Mouse (Mus musculus) frontal cortex, adult 2 months (tissue): Measurements from ENCODE around the gene Camkv. TPM values are rescaled to one million over a fixed set of nuclear protein-coding genes. Genes with fewer than 3 reads are reported as not detected.
A peak's percentile ranks its signal among the peaks of the same experiment; 100 is the strongest.

Experiments used
- DNase-seq, 2 experiments: peaks; one replicate each; pipeline ENCODE4 v3.0.0; 2022; ENCODE audit warnings: low spot score in 1 of 2; ENCODE audit errors: extremely low spot score in 1 of 2
- polyA plus RNA-seq: library from polyadenylated mRNA; depleted of rRNA; stranded (reverse); fragments of >200 nt; gene quantifications from 2 replicates; pipeline ENCODE4 v1.2.3, GENCODE M21; 2012; rRNA removed

Camkv gene
- polyA plus RNA-seq: 405 and 456 TPM in 2 replicates

DNA sequence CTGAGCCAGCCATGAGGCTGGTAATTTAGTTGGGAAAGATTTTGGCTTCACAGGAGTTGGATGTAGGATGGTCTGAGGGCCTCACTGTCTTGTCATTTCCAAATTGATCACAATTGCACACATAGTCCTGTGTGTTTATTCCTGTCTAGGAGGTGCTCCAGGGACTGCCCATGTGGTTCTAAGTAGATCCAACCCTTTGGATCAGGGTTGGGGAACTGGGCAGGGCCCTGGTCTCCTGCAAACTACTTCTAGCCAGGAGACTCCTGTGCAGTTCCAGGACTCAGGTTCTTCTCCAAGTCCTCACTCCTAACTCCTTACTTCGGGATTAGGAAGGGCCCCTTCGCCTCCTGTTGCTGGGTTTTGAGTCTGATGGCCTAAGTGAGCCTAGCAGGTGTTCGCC lies at the start of gene Camkv:
Gene Camkv (plus strand): TSS at position 301 of the 400 bp plus-strand sequence.
- DNase-seq: no peak

DNA sequence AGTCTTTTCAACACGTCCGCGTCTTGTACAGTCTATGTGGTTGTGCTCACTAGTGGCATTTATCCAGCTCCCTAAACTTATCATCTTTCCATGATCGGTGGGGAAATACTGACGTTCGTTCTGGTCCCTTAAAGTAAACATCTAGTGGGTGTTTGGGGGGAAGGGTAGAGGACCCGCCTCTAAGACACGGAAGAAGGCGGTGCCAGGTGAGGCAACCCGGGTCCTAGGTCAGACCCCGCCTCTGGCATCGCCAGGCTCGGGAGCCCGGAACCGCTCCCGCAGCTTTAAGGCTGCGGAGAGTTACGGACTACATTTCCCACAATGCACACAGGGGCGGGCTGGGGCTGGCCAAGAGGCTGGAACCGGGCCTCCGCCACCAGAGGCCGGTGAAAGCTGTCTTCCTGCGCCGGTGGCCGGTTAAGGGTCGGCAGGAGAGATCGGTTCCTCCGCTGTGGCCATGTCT lies 47.6 kb upstream of the Camkv start, which contains the start of gene Mon1a:
Gene Mon1a (plus strand): TSS at position 348 of the 463 bp plus-strand sequence.
- DNase-seq: peak; percentile 83 to 90

DNA sequence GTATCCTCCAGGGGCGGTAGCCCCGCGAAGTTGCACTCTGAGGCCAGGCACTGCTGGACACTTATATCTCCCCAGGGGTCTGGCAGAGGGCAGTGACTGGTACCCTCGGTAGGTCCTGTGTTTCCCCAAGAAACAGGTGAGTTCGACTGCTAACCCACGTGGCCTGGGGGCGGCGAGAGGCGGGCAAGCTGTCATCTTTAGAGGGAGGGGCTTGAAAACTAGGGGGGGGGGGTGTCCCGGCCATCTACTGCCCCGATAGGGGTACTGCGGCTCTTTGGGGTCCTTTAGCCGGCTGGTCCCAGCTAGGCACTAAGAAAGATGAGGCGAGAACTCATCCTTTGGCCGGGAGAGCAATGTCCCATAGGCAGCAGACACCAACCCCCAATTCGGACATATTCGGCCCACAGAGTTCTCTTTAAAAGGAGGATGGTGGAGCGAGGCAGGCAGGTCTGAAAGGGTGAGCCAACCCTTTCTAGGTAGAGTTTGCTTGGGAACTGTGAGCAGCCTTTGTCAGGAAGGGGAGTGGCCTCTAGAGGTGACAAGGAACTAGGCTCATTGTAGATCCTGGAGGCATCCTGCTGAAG lies 47.1 kb upstream of the Camkv start:
- peak in 1 of 2 experiments; percentile 28 for DNase-seq

DNA sequence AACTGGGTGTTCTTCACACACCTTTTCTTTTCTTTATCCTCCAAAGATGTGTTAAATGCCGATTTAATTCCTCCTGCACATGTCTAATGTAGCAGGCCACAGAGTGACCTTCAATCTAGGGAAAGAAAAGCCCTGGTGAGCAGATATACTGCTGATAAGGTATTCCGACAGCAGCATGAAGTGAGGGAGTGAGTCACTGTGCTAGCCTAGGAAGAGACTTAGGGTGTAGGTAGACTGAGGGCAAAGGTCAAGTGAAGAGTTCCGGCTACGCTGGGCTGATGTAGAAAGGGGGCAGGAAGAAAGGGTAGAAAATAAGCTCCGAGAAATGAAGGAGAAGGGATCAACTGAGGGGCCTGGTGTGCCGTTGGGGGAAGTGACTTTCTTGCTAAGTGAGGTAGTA lies 45.2 kb upstream of the Camkv start:
- DNase-seq: no peak

DNA sequence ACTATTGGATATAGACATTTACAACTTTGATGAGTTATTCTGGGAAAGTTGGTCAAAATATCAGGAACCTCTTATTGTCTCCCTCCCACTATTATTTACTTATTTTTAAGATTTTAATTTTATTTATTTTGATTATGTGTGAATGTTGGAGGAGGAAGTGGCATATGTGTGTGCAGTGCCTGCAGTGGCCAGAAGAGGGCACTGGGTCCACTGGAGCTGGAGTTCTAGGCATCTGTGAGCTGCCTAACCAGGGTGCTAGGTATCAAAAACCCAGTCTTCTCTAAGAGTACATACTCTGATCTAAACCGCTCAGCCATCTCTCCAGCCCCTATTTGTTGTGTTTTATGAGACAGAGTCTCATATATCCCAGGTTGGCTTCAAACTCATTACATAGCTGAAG lies 44.5 kb upstream of the Camkv start:
- DNase-seq: no peak

DNA sequence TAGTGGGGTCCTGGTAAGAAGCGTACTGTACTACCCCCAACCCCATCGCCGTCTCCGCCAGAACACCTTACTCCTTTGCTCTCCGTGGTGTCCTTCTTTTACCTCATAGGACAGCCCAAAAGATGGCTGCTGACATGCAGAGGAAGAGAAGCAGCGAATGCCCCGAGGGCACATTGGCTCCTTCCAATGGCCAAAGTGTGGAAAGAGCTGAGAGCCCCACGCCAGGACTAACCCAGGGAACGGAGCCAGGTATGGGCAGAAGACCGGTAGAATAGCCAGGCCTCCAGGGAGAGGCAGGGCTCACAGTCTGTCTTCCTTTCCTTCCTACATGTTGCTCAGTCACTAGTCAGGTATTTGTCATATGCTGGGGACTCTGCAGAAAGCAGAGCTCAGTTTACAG lies 36.9 kb upstream of the Camkv start:
- DNase-seq: no peak

DNA sequence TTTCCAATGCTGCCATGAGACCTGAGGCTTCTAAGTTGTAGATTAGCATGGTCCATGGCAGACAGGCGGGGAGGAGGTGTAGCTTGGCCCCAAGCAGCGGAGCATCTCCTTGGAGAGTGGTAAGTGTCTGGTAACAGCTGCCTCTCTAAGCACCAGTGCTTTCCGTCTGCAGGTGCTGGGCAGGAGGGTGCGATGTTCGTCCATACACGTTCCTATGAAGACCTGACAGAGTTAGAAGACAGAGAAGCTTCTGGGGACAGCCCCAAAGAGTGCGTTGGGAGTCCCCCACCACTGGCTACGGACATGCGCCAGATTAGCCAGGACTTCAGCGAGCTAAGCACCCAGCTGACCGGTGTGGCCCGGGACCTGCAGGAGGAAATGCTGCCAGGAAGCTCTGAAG lies 35.6 kb upstream of the Camkv start:
- DNase-seq: no peak

DNA sequence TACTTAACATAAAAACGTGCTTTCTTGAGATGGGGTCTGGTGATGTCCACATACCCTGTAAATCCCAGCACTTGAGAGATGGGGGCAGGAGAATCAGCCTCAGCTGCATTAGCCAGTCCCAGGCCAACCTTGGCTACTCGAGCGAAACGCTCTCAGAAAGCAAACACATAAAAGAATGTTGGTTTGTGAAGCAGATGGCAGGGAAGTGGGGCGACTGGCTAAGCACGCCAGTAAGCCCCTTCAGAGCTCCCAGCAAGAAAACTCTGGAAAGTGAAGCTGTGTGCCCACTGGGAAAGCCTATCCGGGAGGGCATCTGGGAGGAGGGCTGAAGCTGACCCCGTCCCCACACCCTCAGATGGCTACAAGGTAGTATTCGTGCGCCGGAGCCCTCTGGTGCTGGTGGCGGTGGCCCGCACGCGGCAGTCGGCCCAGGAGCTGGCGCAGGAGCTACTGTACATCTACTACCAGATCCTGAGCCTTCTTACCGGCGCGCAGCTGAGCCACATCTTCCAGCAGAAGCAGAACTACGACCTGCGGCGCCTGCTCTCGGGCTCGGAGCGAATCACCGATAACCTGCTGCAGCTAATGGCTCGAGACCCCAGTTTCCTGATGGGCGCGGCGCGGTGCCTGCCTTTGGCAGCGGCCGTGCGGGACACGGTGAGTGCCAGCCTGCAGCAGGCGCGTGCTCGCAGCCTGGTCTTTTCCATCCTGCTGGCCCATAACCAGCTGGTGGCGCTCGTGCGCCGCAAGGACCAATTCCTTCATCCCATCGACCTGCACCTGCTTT lies 34.4 kb upstream of the Camkv start:
- peak; percentile 76 to 89 for DNase-seq

DNA sequence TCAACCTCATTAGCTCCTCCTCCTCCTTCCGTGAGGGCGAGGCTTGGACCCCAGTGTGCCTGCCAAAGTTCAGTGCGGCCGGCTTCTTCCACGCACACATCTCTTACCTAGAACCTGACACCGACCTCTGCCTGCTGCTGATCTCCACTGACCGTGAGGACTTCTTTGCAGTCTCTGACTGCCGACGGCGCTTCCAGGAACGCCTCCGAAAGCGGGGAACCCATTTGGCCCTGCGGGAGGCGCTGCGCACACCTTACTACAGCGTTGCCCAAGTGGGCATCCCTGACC lies 33.9 kb upstream of the Camkv start:
- no peak for DNase-seq

DNA sequence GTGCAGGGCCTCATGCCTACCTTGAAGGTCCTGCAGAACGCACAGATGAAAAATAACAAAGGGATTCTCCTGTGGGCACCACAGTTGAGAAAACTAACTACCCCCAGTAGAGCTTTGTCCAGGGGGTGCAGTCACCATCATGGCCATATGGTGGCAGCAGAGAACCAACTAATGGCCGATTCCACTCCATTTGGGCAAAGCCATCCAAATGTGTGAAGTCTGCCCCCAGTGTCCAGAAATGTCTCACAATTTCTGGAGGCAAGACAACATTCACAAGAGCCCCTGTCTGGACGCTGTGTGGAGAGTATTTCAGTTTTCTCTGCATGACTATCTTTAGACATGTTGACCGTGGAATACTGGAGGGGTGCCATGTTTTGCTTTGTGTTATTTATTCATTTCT lies 30.7 kb upstream of the Camkv start:
- peak; percentile 75 to 96 for DNase-seq

DNA sequence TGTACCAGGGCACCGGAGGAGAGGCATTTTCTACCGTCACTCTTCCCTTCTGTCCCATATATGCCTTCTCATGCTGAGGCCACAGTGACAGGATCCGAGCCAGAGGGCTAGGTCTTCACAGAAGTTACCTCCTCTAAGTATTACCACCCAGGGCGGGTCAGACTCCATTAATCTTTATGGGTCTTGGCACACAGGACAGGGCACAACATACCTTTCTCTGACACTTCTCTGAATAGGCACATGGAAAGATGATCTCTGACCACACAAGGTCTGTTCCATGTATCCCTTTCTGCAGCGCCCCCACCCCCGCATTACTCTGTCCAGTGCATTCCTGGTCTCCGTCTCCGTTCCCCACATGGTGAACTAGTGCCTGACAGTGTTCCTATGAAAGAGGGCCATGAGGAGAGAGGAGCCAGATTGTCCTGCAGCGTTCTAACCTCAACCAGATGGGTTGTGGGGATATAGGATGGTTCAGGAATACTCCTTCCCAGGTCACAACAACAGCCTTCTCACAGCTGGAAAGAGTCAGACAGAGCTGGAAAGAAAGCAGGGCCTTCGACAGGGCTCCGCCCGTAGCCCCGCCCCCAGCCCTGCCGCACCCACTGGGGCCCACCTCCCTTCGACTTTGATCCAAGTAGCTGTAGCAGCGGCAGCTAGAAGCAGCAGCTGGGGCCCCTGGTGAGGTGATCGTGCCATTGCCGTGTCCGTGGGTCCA lies 29.1 kb upstream of the Camkv start, which contains the start of gene Mst1r:
Gene Mst1r (plus strand): TSS at position 622 of the 715 bp plus-strand sequence.
- DNase-seq: no peak

DNA sequence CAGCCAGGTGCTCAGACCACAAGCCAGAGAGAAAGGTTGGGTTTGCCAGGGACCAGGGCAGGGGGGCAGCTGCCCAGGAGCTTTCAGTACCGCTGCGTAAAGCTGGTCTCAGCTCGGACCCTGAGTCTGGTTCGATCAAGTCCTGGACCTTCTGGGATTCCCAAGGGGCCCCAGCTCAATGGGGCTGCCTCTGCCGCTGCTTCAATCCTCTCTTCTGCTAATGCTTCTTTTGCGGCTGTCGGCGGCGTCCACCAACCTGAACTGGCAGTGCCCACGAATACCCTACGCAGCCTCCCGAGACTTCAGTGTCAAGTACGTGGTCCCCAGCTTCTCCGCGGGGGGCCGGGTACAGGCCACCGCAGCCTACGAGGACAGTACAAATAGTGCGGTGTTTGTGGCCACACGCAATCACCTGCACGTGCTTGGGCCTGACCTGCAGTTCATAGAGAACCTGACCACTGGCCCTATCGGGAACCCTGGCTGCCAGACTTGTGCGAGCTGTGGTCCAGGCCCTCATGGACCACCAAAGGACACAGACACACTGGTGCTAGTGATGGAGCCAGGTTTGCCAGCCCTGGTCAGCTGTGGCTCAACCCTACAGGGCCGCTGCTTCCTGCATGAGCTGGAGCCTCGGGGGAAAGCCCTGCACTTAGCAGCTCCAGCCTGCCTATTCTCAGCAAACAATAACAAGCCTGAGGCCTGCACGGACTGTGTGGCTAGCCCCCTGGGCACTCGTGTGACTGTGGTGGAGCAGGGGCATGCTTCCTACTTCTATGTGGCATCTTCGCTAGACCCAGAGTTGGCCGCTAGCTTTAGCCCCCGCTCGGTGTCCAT lies 28.3 kb upstream of the Camkv start:
- DNase-seq: no peak

DNA sequence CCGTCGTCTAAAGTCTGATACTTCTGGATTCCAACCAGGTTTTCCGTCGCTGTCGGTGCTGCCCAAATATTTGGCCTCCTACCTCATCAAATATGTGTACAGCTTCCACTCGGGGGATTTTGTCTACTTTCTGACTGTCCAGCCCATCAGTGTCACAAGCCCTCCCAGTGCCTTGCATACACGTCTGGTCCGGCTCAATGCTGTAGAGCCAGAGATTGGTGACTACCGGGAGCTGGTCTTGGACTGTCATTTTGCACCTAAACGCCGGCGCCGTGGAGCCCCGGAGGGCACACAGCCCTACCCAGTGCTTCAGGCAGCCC lies 27.7 kb upstream of the Camkv start:
- no peak for DNase-seq

DNA sequence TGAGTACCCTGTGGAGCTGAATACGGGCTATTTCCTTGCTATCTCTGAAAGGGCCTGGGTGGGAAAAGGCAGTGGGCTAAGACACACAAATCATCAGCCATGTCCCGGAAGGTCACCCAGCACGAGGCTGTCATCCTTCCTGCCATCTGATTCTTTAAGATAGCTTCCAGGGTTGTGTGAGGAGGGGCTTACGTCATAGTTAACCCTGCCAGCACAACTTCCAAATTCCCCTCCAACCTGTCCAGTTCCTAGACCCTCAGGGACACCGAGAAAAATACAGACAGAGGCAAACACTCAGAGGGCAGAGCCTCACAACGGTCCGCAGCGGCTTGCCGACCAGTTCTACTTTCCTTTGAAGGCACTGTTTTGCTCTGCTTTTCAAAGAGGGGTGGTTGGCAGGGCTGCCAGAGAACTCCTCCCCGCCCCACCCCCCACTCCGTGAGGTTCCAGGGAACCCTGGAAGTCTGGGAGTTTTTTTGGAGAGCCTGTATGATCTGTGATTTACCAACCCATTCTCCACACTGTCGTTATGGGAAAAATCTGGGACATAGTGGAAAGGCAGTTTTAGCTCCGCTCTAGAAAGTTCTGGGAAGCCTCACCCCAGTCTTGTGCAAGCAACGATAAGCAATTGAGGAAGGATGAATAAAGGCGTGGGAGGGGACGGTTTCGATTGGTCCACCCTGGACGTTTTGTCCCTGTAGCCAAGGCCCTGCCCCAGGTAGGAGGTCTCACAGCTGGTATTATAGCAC lies 26.9 kb upstream of the Camkv start:
- DNase-seq: no peak

DNA sequence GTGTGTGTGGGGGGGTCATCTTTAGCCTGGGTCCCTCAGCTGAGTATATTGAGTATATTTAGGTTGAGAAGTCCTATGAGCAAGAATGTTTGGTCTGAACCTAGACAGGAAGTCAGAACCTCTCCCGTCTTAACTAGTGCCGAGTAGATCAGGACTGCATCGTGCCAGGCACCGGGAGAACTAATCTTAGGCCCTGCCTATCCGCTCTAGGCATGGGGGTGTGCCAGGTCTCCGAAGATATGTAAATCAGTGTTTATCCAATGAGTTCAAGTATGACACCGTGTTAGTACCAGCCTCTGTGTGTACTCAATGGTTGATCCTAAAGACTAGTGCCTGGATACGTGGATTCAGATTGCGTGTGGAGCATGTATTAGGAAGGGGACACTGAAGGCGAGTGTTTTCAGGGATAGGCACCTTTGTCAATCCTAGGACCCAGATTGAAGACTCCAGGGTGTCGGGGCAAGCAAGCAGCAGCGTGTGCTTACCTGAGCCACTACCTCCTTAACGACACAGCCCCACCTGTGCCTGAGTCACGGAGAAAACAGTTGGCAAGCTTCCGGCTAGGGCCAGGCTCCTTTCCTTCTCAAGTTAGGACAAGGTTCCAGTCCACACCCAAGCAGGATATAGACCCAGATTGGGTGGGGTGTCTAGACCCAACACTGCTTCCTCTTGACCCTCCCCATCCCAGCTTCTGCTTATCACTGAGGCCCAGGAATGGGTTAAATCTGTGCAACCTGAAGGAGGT lies 25.3 kb upstream of the Camkv start:
- DNase-seq: no peak

DNA sequence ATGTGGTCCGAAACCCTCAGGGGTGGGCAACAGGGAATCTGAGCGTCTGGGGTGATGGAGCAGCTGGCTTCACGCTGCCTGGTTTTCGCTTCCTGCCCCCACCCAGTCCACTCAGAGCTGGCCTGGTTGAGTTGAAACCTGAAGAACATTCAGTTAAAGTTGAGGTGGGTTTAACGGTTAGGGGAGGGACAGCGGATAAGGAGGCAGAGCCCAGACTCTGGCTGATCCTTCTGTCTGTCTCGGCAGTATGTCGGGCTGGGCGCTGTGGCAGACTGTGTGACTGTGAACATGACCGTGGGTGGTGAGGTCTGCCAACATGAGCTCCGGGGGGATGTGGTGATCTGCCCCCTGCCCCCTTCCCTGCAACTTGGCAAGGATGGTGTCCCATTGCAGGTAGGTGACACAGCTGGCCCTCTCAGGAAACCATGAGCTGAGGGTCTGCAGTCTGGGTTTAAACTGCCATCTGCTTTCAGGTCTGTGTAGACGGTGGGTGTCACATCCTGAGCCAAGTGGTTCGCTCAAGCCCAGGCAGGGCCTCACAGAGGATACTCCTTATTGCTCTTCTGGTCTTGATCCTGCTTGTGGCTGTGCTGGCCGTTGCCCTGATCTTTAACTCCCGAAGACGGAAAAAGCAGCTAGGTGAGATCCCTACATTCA lies 20.6 kb upstream of the Camkv start:
- no peak for DNase-seq

DNA sequence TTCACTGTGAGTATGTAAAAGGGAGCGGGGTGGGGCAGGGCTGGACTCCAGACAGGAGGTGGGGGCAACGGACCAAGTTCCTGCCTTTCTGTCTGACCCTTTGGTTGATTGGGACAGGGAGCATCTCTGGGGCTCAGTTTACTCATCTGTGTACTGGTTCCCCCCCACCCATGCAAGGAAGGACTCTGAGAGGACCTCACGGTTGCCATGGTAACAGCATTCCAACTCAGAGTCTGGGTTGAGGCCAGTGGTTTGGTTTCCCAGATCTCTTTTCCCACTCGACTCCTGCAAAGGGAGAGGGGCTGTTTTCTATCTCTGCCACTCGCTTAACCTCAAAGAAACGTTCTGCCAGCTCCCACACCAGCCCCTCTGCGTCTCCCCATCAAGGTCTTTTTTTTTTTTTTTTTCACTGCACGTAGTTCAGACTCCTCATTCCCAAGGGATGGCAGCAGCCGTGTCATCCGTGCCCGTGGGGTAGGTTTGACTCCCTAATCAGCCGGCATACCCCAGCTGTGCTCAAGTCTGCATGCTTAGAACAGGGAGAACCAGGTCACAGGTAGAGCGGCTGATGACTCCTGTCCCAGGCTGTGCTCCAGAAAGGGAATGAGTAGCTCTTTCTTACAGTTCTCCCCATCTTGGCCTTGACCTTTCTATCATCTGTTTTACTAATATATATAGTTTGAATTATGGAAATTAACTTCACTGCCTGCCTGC lies 17.4 kb upstream of the Camkv start:
- peak in 1 of 2 experiments; percentile 68 for DNase-seq

DNA sequence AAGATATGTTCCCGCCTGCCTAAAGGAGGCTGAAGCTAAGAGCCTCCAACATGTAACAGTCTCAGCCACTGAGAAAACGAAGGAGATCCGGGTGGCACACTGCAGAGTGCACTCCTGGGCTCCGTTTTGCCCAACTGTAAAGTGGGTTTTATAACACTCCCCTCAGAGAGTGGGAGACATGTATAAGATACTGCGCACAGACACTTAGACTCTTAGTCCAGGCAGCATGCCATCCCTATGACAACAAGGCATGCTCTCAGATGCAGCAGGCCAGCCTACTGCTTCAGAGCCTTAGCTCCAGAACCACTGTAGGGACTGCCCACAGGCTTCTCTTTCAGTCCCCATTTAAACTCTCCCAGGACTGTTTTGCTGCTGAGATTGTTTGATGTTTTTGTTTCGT lies 16.6 kb upstream of the Camkv start:
- peak in 1 of 2 experiments; percentile 50 for DNase-seq
